Mouse (Mus musculus) regulatory T cell (primary cell): ENCODE measurements at regions not wholly inside any gene's neighbourhood (a gene's known extent, or its start where the extent isn't known, plus 50 kb on each side); places are given as distances from the start of the nearest gene placed in this dataset.

Experiments used
- in situ Hi-C: fragments of 300-600 bp; cut with MboI, MseI; formaldehyde crosslinking; loops from one replicate; pipeline ENCODE4 v1.15.1; 2025; ENCODE audit warnings: high pct_unique_total_duplicates

DNA sequence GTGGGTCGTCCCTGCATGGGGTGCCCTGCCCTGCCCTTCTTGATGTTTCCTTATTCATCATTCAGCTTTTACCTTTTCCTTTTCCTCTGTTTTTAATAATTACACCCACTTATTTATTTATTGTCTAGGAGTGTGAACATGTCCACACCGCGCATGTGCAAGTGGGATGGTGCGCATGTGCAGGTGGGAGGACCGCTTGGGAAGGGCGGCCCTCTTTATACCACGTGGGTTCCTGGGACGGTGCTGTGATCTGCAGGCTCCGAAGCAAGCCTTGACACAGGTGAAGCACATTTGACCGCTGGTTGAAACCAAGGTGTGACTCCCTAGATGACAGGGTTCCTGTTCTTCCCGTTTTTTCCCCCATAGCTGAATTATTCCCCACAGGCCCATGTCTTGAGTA lies 60.0 kb downstream of the Syf2 start:
- in situ Hi-C loops: loop anchor here (25.0 kb wide), 1 partner anchor 1672 kb away; no protein-coding TSS in a partner anchor

DNA sequence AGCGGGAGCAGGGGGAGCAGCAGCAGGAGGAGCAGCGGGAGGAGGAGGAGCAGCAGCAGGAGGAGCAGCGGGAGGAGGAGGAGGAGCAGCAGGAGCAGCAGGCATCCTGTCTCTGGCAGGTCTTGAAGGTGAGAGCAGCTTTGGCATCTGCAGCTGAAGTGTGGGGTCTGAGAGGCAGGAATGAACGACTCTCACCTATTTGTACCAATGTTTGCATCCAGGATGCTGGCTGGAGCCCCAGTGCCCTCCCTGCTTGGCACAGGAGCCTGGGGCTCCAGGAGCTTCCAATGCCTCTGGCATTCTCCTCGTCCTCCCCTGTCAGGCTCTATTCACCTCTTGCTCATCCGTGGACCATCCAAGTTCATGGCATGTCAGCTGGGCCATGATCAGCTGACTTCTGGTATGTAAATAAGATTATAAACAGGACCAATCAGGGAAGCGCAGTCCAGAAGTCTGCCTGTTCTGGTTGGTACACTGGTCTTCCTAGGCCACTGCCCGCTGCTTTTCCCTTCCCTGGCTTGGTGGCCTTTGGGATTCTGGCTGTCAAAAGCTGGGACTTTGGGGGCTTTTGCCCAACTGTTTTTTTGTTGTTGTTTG lies 62.9 kb downstream of the Syf2 start:
- in situ Hi-C loops: loop anchor here (25.0 kb wide), 1 partner anchor 1669 kb away; no protein-coding TSS in a partner anchor

- in situ Hi-C loops: loop anchor here (25.0 kb wide), 1 partner anchor 1668 kb away; no protein-coding TSS in a partner anchor
These were observed 63.5 kb downstream of the Syf2 start for GRCm38 (mm10) chr4:134994205-134994604.

GRCm38 (mm10) chr4:134994648-134995047 lies 64.0 kb downstream of the Syf2 start:
- in situ Hi-C loops: loop anchor here (25.0 kb wide), 1 partner anchor 1668 kb away; no protein-coding TSS in a partner anchor

- in situ Hi-C loops: loop anchor here (25.0 kb wide), 1 partner anchor 1667 kb away; no protein-coding TSS in a partner anchor
These were observed 64.4 kb downstream of the Syf2 start for GRCm38 (mm10) chr4:134995052-134995451.

- in situ Hi-C loops: loop anchor here (25.0 kb wide), 1 partner anchor 1666 kb away; no protein-coding TSS in a partner anchor
These were observed 65.4 kb downstream of the Syf2 start for GRCm38 (mm10) chr4:134996121-134996520.

DNA sequence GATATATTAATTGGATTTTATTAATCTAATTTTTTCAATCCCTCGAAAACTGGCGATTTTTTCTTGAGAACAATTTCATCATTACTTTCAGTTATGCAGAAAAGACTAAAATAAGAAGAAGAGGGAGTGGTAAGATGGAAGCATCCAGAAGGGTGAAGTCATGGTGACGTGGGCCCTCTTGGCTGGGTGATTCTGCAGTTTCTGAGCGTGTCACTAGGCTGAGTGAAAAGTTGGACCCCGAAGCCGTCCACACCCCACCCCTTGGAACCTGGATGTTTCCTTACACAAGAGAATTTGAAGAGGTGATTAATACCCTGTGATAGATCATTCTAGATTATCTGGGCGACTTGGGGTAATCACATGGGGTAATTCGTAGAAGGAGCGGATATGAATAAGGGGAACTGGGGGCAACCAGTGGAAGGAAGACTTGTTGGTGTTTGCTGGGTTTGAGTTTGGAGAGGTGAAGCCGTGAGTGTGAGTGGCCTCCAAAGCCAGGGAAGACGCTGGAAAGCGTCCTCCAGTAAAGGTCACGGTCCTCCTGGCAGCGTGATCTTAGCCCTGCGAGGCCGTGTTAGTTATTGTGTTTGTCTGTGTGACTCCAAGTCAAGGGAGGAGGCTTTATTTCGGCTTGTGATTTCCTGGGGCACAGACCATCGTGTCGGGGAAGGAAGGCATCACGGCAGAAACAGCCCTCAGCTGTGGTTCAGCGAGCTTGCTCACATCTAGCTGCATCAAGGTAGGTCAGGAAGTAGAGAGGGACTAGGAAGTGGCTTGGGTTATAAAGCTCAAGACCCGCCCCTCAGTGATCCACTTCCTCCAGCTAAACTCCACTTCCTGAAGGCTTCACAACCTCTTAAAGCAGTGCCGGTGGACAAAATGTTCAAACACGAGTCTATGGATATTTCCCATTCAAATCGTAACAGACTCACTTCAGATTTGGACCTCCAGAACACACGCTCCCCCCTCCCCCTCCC lies 67.0 kb downstream of the Syf2 start:
- in situ Hi-C loops: loop anchor here (25.0 kb wide), 1 partner anchor 1665 kb away; no protein-coding TSS in a partner anchor

- in situ Hi-C loops: loop anchor here (25.0 kb wide), 1 partner anchor 1663 kb away; no protein-coding TSS in a partner anchor
These were observed 68.4 kb downstream of the Syf2 start for GRCm38 (mm10) chr4:134998928-134999658.

- in situ Hi-C loops: no loop called here
These were observed 71.6 kb downstream of the Syf2 start for GRCm38 (mm10) chr4:135002091-135002925.

DNA sequence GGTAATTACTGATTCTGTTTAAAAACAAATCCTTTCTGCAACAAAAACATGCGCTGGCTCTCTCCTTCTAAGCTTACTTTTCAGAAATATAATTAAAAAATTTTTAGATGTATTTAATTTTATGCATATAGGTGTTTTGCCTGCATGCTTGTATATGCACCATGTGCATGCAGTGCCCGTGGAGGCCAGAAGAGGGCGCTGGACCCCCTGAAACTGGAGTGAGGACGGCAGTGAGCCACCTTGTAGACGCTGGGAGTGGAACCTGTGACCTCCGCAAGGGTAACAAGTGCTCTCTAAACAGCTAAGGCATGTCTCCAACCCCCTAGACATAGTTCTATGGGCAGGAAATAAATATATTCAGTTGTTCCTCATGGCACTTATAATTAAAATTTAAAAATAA lies 80.7 kb downstream of the Syf2 start:
- in situ Hi-C loops: no loop called here

GRCm38 (mm10) chr4:135012945-135013344 lies 82.2 kb downstream of the Syf2 start:
- in situ Hi-C loops: no loop called here

DNA sequence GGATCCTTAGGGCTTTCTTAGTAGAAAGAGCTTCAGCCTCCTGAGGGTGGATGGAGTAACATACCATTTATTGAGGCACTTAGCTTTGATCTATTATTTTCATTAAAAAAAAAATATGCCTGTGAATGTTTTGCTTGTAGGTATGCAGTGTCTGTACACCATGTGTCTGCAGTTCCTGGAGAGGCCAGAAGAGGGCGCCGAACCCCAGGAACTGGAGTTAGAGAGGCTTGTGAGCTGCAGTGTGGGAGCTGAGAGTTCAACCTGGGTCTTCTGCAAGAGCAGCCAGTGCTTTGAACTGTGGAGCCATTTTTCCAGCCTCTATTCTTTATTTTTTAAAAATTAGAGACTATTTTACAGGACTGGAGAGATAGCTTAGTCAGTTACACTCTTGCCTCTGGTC lies 83.2 kb downstream of the Syf2 start:
- in situ Hi-C loops: no loop called here

DNA sequence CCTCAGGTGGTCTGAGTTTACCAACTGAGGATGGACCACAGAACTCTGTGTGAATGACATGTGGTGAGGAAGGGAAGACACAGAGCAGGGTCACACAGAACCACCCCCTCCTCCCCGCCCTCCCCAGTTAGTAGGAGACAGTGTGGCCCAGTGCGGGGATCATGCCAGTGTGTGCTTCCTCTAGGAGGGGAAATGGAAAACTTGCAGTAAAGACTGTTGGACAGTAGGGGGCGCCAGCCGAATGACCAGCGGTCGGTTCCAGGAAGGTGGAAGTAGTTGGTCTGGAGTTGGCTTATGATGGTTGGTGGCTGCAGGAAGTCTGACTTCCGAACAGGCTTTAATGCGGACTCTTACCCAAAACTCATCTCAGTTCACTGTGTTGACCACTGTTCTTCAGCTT lies 87.3 kb downstream of the Syf2 start:
- in situ Hi-C loops: no loop called here

GRCm38 (mm10) chr4:135019120-135019519 lies 88.4 kb downstream of the Syf2 start:
- in situ Hi-C loops: no loop called here

GRCm38 (mm10) chr4:135020262-135020991 lies 89.7 kb downstream of the Syf2 start:
- in situ Hi-C loops: no loop called here

GRCm38 (mm10) chr4:135023200-135023599 lies 92.5 kb downstream of the Syf2 start:
- in situ Hi-C loops: no loop called here

- in situ Hi-C loops: no loop called here
These were observed 94.7 kb upstream of the Runx3 start for GRCm38 (mm10) chr4:135025802-135026201.

DNA sequence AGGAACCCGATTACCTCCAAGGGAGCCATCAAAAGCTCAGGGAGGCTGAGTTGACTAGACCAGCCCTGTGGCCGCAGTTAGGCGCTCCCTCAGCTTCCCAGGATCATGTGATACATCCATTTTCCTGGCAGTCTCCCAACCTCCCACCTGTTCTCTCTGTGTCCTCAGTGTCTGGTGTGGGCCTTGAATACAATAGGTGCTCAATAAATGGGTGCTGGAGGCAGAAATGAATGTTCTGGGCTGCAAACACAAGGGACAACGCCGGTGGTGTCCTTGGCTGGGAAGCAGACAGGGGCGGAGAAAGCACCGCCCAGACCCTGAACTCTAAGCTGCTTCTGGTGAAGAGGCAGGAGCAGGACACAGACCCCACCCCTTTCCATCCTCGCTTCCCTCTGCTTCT lies 93.3 kb upstream of the Runx3 start:
- in situ Hi-C loops: no loop called here

DNA sequence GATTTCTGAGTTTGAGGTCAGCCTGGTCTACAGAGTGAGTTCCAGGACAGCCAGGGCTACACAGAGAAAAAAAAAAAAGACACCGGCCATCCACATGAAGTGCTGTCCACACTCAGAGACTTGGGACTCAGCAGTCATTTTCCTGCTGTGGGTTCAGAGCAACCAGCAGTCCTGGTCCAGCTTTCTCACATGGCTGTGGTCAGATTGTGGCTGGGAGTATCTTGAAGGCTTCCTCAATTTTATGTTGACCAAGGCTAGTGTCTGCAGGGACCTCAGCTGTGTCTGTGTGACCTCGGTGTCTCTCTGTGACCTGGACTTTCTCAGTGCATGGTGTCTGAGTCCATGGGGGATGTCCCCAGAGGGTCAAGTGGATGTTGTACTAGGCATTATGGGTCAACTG lies 90.7 kb upstream of the Runx3 start:
- in situ Hi-C loops: loop anchor here (5.0 kb wide), 1 partner anchor 62 kb away; no protein-coding TSS in a partner anchor

- in situ Hi-C loops: loop anchor here (5.0 kb wide), 1 partner anchor 65 kb away; no protein-coding TSS in a partner anchor
These were observed 88.0 kb upstream of the Runx3 start for GRCm38 (mm10) chr4:135032461-135032860.
